Mouse (Mus musculus): ENCODE data around the gene Cald1.

GRCm38 (mm10) chr6:34708650-34709265 is 110.5 kb downstream of the Cald1 start:
- TF ChIP-seq POLR2A (IDR thresholded peaks at IDR 0.05; ENCODE audit: borderline replicate concordance, insufficient read depth, low read length) (no peak), CTCF (IDR thresholded peaks at IDR 0.05; ENCODE audit: borderline replicate concordance, insufficient read depth, low read depth, low read length) (no peak)

Data from cerebellum, adult 2 months (tissue).